Mouse (Mus musculus): ENCODE data around the gene Oxt. TPM values are rescaled to one million over a fixed set of nuclear protein-coding genes. Genes with fewer than 3 reads are reported as not detected.
A peak's percentile ranks its signal among the peaks of the same experiment; 100 is the strongest.

Gene Oxt
- polyA plus RNA-seq (2014; fragmentation: Nextera tagmentation; extraction: Ambion mirVana), result not detected in 2 replicates

- Histone ChIP-seq H3K9me3 (ENCODE audit: control insufficient read depth, low read length) (no peaks in the 10 kb centered on the region), H3K9ac (ENCODE audit: low read length) (no peak within 1 kb of the TSS), H3K4me1 (ENCODE audit: control insufficient read depth, insufficient read depth, low read length) (0 out of 2 replicates have a peak, but pooled peaks cover 4% of the 10 kb centered on the region), H3K27me3 (ENCODE audit: control insufficient read depth, insufficient read depth, low read length) (peaks cover 55% of the 10 kb centered on the region), H3K4me2 (ENCODE audit: low read depth, severe bottlenecking) (peak within 1 kb of the TSS; percentile 41), H3K36me3 (ENCODE audit: control insufficient read depth, insufficient read depth, low read length) (no peaks in the 10 kb centered on the region), H3K27ac (replicated peaks; ENCODE audit: low read depth, low read length) (no peak within 1 kb of the TSS), H3K4me3 (ENCODE audit: low read depth, low read length) (peak within 1 kb of the TSS; percentile 20)
- WGBS, result 45% methylated on average over 9 of the region's 9 CpGs
- DNase-seq (ENCODE audit: low spot score) (no peak), ATAC-seq (ENCODE audit: insufficient number of reproducible peaks, low FRiP score, low TSS enrichment, low read depth) (no peak)
Observed at GRCm38 (mm10) chr2:130575873-130576272, at the start of gene Oxt. Gene Oxt (plus strand): TSS chr2:130576173.

GRCm38 (mm10) chr2:130528457-130528856, 47.5 kb upstream of the Oxt start:
- Histone ChIP-seq H3K27me3 (ENCODE audit: control insufficient read depth, insufficient read depth, low read length) (no peaks in the 10 kb centered on the region), H3K9ac (ENCODE audit: low read length) (no peak overlapping the region), H3K4me2 (ENCODE audit: low read depth, severe bottlenecking) (no peak overlapping the region), H3K27ac (replicated peaks; ENCODE audit: low read depth, low read length) (no peak overlapping the region), H3K36me3 (ENCODE audit: control insufficient read depth, insufficient read depth, low read length) (no peaks in the 10 kb centered on the region), H3K9me3 (ENCODE audit: control insufficient read depth, low read length) (no peaks in the 10 kb centered on the region), H3K4me1 (ENCODE audit: control insufficient read depth, insufficient read depth, low read length) (no peaks in the 10 kb centered on the region), H3K4me3 (ENCODE audit: low read depth, low read length) (no peak overlapping the region)
- no peak for ATAC-seq (ENCODE audit: insufficient number of reproducible peaks, low FRiP score, low TSS enrichment, low read depth)
- DNase-seq (ENCODE audit: low spot score), result no peak
- 84% methylated on average over 6 of the region's 6 CpGs for WGBS

GRCm38 (mm10) chr2:130529290-130529689, 46.7 kb upstream of the Oxt start:
- 84% methylated on average over 2 of the region's 2 CpGs for whole genome bisulfite sequencing
- Histone ChIP-seq H3K4me2 (ENCODE audit: low read depth, severe bottlenecking) (no peak overlapping the region), H3K9me3 (ENCODE audit: control insufficient read depth, low read length) (no peaks in the 10 kb centered on the region), H3K9ac (ENCODE audit: low read length) (no peak overlapping the region), H3K4me3 (ENCODE audit: low read depth, low read length) (no peak overlapping the region), H3K36me3 (ENCODE audit: control insufficient read depth, insufficient read depth, low read length) (peaks cover 5% of the 10 kb centered on the region), H3K27ac (replicated peaks; ENCODE audit: low read depth, low read length) (no peak overlapping the region), H3K27me3 (ENCODE audit: control insufficient read depth, insufficient read depth, low read length) (no peaks in the 10 kb centered on the region), H3K4me1 (ENCODE audit: control insufficient read depth, insufficient read depth, low read length) (no peaks in the 10 kb centered on the region)
- ATAC-seq (ENCODE audit: insufficient number of reproducible peaks, low FRiP score, low TSS enrichment, low read depth) (no peak), DNase-seq (ENCODE audit: low spot score) (no peak)

- peaks cover 7% of the 10 kb centered on the region for H3K36me3 ChIP-seq (ENCODE audit: control insufficient read depth, insufficient read depth, low read length)
- ATAC-seq (ENCODE audit: insufficient number of reproducible peaks, low FRiP score, low TSS enrichment, low read depth), result no peak
Observed at GRCm38 (mm10) chr2:130529925-130530324, 46.0 kb upstream of the Oxt start.

GRCm38 (mm10) chr2:130532201-130532600, 43.8 kb upstream of the Oxt start:
- Histone ChIP-seq H3K36me3 (ENCODE audit: control insufficient read depth, insufficient read depth, low read length) (peaks cover 7% of the 10 kb centered on the region), H3K4me2 (ENCODE audit: low read depth, severe bottlenecking) (no peak overlapping the region), H3K4me1 (ENCODE audit: control insufficient read depth, insufficient read depth, low read length) (no peaks in the 10 kb centered on the region), H3K4me3 (ENCODE audit: low read depth, low read length) (no peak overlapping the region), H3K9ac (ENCODE audit: low read length) (no peak overlapping the region), H3K9me3 (ENCODE audit: control insufficient read depth, low read length) (no peaks in the 10 kb centered on the region), H3K27me3 (ENCODE audit: control insufficient read depth, insufficient read depth, low read length) (no peaks in the 10 kb centered on the region), H3K27ac (replicated peaks; ENCODE audit: low read depth, low read length) (no peak overlapping the region)
- no peak for DNase-seq (ENCODE audit: low spot score)
- no peak for ATAC-seq (ENCODE audit: insufficient number of reproducible peaks, low FRiP score, low TSS enrichment, low read depth)
- WGBS, result 86% methylated on average over 2 of the region's 2 CpGs

More at GRCm38 (mm10) chr2:130529925-130530324, 46.0 kb upstream of the Oxt start:
- WGBS, result 97% methylated on average over 7 of the region's 7 CpGs
- no peaks in the 10 kb centered on the region for H3K4me1 ChIP-seq (ENCODE audit: control insufficient read depth, insufficient read depth, low read length)
- no peak overlapping the region for H3K27ac ChIP-seq (replicated peaks; ENCODE audit: low read depth, low read length)
- no peak for DNase-seq (ENCODE audit: low spot score)
- no peak overlapping the region for H3K4me2 ChIP-seq (ENCODE audit: low read depth, severe bottlenecking)
- H3K4me3 ChIP-seq (ENCODE audit: low read depth, low read length), result no peak overlapping the region
- H3K27me3 ChIP-seq (ENCODE audit: control insufficient read depth, insufficient read depth, low read length), result no peaks in the 10 kb centered on the region
- no peaks in the 10 kb centered on the region for H3K9me3 ChIP-seq (ENCODE audit: control insufficient read depth, low read length)
- H3K9ac ChIP-seq (ENCODE audit: low read length), result no peak overlapping the region

- ATAC-seq (ENCODE audit: insufficient number of reproducible peaks, low FRiP score, low TSS enrichment, low read depth) (no peak), DNase-seq (ENCODE audit: low spot score) (no peak)
- no peak overlapping the region for H3K4me2 ChIP-seq (ENCODE audit: low read depth, severe bottlenecking)
- H3K4me3 ChIP-seq (ENCODE audit: low read depth, low read length), result no peak overlapping the region
- H3K4me1 ChIP-seq (ENCODE audit: control insufficient read depth, insufficient read depth, low read length), result no peaks in the 10 kb centered on the region
- H3K27me3 ChIP-seq (ENCODE audit: control insufficient read depth, insufficient read depth, low read length), result no peaks in the 10 kb centered on the region
- H3K27ac ChIP-seq (replicated peaks; ENCODE audit: low read depth, low read length), result no peak overlapping the region
- no peak overlapping the region for H3K9ac ChIP-seq (ENCODE audit: low read length)
- WGBS, result 96% methylated on average over 6 of the region's 6 CpGs
- H3K9me3 ChIP-seq (ENCODE audit: control insufficient read depth, low read length), result no peaks in the 10 kb centered on the region
- H3K36me3 ChIP-seq (ENCODE audit: control insufficient read depth, insufficient read depth, low read length), result peaks cover 7% of the 10 kb centered on the region
Observed at GRCm38 (mm10) chr2:130535017-130535416, 41.0 kb upstream of the Oxt start.

GRCm38 (mm10) chr2:130536890-130537289, 39.1 kb upstream of the Oxt start:
- Histone ChIP-seq H3K36me3 (ENCODE audit: control insufficient read depth, insufficient read depth, low read length) (peaks cover 7% of the 10 kb centered on the region), H3K9ac (ENCODE audit: low read length) (no peak overlapping the region), H3K27me3 (ENCODE audit: control insufficient read depth, insufficient read depth, low read length) (no peaks in the 10 kb centered on the region), H3K4me3 (ENCODE audit: low read depth, low read length) (no peak overlapping the region), H3K4me2 (ENCODE audit: low read depth, severe bottlenecking) (no peak overlapping the region), H3K9me3 (ENCODE audit: control insufficient read depth, low read length) (no peaks in the 10 kb centered on the region), H3K27ac (replicated peaks; ENCODE audit: low read depth, low read length) (no peak overlapping the region), H3K4me1 (ENCODE audit: control insufficient read depth, insufficient read depth, low read length) (no peaks in the 10 kb centered on the region)
- 84% methylated on average over 3 of the region's 3 CpGs for WGBS
- ATAC-seq (ENCODE audit: insufficient number of reproducible peaks, low FRiP score, low TSS enrichment, low read depth) (no peak), DNase-seq (ENCODE audit: low spot score) (no peak)

GRCm38 (mm10) chr2:130538876-130539546, 37.0 kb upstream of the Oxt start:
- 91% methylated on average over 8 of the region's 8 CpGs for WGBS

GRCm38 (mm10) chr2:130540266-130540665, 35.7 kb upstream of the Oxt start:
- WGBS, result 92% methylated on average over 9 of the region's 9 CpGs
- no peak overlapping the region for H3K27ac ChIP-seq (replicated peaks; ENCODE audit: low read depth, low read length)

More at GRCm38 (mm10) chr2:130538876-130539546, 37.0 kb upstream of the Oxt start:
- ATAC-seq (ENCODE audit: insufficient number of reproducible peaks, low FRiP score, low TSS enrichment, low read depth) (no peak), DNase-seq (ENCODE audit: low spot score) (no peak)
- Histone ChIP-seq H3K27ac (replicated peaks; ENCODE audit: low read depth, low read length) (no peak overlapping the region), H3K4me1 (ENCODE audit: control insufficient read depth, insufficient read depth, low read length) (no peaks in the 10 kb centered on the region), H3K27me3 (ENCODE audit: control insufficient read depth, insufficient read depth, low read length) (no peaks in the 10 kb centered on the region), H3K9ac (ENCODE audit: low read length) (no peak overlapping the region), H3K36me3 (ENCODE audit: control insufficient read depth, insufficient read depth, low read length) (peaks cover 14% of the 10 kb centered on the region; the same call in 1 of the 2 replicates), H3K4me3 (ENCODE audit: low read depth, low read length) (no peak overlapping the region), H3K4me2 (ENCODE audit: low read depth, severe bottlenecking) (no peak overlapping the region), H3K9me3 (ENCODE audit: control insufficient read depth, low read length) (no peaks in the 10 kb centered on the region)

More at GRCm38 (mm10) chr2:130540266-130540665, 35.7 kb upstream of the Oxt start:
- H3K4me2 ChIP-seq (ENCODE audit: low read depth, severe bottlenecking), result no peak overlapping the region
- H3K36me3 ChIP-seq (ENCODE audit: control insufficient read depth, insufficient read depth, low read length), result peaks cover 19% of the 10 kb centered on the region; the same call in 1 of the 2 replicates
- no peaks in the 10 kb centered on the region for H3K9me3 ChIP-seq (ENCODE audit: control insufficient read depth, low read length)
- H3K27me3 ChIP-seq (ENCODE audit: control insufficient read depth, insufficient read depth, low read length), result no peaks in the 10 kb centered on the region
- no peak overlapping the region for H3K4me3 ChIP-seq (ENCODE audit: low read depth, low read length)
- ATAC-seq (ENCODE audit: insufficient number of reproducible peaks, low FRiP score, low TSS enrichment, low read depth), result no peak
- no peak overlapping the region for H3K9ac ChIP-seq (ENCODE audit: low read length)
- no peak for DNase-seq (ENCODE audit: low spot score)
- no peaks in the 10 kb centered on the region for H3K4me1 ChIP-seq (ENCODE audit: control insufficient read depth, insufficient read depth, low read length)

Data from limb, embryonic 11.5 days (tissue).